Mouse (Mus musculus) gastrocnemius, postnatal 4 days (tissue): ENCODE measurements around the gene Atg13. TPM values are rescaled to one million over a fixed set of nuclear protein-coding genes. Genes with fewer than 3 reads are reported as not detected.
"Not testable (repeated sequence)": the region's sequence is repeated elsewhere in the genome, so short reads cannot be mapped to it uniquely, and the experiment has no call there.

Source experiments
- DNase-seq, 2 experiments: peaks; one replicate each; pipeline ENCODE4 v3.0.0; 2021 to 2022; ENCODE audit warnings: low spot score in 2 of 2, mixed read lengths in 2 of 2
- long read RNA-seq, 2 experiments: library from polyadenylated mRNA; stranded (forward); transcript quantifications; one replicate each; pipeline ENCODE4 v2.0.0; 2021
- total RNA-seq, 2 experiments: library from RNA; stranded (reverse); gene quantifications; 2 replicates each; pipeline ENCODE4 v1.2.3; 2021

Gene Atg13
- total RNA-seq: 10 to 100 TPM; 24.1 to 25.5 TPM
- long read RNA-seq, experiment 1, transcript Atg13-202 (16 exons, 3,551 nt): major isoform, 15 of 26 reads
- long read RNA-seq, experiment 1, partial matches to known transcripts: 2 of 26 reads
- long read RNA-seq, experiment 1, other reads (novel, unspliced or antisense): 6 of 26 reads
- long read RNA-seq, experiment 2, transcript Atg13-202 (16 exons, 3,551 nt): major isoform, 11 of 32 reads
- long read RNA-seq, experiment 2, partial matches to known transcripts: 7 of 32 reads
- long read RNA-seq, experiment 2, other reads (novel, unspliced or antisense): 12 of 32 reads

DNA sequence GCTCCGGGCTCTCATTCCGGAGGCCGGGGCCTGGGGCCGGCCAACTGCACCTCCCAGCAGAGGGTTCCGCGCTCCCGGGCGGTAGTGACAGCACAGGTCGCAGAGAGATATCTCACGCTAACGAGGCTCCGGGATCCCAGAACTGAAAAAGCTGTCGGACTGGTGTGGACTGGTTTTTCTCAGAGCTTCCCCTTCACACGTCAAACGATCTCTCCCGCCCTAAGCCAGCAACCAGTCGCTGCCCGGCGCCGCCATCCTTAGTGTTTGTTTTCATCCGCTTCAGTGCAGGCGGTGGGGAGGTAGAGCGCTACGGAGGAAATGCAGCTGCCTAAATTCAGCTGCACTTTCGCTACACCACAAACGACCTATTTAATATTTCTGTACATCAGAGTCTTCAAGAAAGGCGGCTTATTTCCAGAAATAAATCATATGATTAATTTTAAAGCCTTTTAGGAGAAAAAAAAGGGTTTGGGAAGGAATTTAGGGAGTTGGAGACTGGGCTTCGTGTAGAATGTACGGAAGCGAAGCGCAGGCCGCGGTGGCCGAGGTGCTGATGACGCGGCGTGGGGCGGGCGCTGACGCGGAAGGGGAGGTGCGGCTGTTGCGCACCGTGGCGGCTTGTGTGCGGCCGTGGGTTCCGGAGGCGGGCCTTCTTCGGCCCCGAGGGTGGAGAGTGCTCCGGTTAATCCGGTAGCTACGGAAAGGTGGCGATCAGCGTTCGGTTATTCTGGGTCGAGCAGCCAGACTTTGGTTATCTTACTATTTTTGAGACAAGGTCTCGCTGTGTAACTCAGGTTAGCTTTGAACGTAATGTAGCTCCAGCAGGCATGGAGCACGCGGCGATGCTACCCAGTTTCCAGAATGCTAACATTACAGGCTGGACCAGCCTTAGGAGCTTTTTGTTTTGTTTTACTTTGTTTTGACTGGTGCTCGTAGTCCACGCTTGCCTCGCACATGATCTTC, at the start of gene Atg13, which contains the start of gene Harbi1:
TSS of gene Atg13 (minus strand) at position 305 of the 963 bp plus-strand sequence.
TSS of gene Harbi1 (plus strand) at position 581 of the 963 bp plus-strand sequence.
- peak; percentile 91 to 93 for DNase-seq

DNA sequence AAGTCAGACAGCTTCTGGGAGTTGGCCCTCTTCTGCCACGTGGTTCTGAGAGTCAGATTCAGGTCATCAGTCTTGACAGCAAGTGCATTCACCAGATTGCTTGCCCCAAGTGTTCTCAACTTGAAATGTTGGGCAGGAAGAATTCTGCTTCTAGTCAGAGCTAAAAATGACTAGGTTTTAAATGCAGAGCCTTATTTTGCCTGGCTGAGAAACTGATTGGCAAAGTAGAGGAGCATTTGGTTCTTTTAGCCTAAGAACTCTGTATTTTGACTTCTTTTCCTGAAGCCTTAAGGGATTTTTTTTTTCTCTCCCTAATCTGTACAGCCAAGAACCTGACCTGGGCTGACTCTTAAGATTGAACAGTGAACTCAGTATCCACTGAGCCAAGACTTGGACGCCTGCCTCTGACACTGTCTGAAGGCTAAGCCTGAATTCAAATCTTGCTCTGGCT, 39.5 kb upstream of the Atg13 start:
- peak in 1 of 2 experiments; percentile 38 for DNase-seq

DNA sequence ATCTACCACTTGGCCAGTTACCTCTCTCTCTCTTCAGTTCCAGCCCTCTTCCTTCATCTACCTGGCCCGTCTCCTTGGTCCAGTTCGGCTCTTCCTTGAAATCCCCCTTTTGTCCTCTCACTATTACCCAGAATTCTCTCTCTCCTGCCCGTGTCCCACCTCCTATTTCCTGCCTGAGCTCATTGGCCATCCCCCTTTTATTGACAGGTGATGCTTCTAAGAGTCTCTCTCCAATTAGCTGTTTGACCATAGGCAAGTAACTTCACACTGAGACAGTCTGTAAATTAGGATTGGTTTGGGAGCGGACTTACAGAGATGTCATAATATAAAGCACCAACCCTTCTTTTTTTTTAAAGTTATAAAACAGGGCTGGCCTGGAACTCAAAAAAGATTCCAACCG, 34.3 kb upstream of the Atg13 start:
- no peak for DNase-seq

DNA sequence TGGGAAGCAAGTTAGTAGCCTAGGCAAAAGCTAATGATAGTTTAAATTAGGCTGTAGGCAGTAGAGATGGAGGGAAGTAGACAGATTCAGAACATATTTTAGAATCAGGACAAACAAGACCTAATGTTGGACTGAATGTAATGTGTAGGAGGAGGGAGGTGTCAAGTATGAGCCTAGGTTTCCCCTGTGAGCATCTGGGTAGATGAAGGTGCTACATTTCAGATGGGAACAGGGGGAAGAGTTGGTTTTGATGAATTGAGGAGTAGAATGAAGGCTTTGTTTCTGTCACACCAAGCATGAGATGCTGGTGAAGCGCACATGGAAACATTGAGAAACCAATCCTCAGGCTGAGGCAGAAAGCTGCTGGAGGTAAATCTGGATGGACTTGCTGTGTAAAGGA, 29.2 kb upstream of the Atg13 start:
- no peak for DNase-seq

DNA sequence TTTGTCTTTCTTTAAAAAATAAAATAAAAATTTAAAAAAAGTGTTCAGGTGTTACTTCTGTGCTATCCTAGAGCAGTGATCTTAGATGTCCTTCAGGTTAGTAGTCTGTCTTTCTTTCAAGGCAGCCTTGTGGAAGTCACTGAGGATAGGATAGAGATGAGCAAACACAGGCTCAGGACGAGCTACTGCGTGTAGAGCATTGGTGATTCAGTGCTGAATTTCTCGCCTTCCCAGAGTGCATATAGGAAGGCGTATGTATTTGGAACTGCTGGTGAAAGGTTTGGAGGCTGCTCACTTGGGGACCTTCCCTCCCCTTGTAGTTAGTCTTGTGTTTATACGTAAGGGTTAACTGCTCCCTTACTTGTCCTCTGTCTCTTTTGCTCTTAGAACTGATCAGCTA, 24.8 kb upstream of the Atg13 start:
- no peak for DNase-seq

DNA sequence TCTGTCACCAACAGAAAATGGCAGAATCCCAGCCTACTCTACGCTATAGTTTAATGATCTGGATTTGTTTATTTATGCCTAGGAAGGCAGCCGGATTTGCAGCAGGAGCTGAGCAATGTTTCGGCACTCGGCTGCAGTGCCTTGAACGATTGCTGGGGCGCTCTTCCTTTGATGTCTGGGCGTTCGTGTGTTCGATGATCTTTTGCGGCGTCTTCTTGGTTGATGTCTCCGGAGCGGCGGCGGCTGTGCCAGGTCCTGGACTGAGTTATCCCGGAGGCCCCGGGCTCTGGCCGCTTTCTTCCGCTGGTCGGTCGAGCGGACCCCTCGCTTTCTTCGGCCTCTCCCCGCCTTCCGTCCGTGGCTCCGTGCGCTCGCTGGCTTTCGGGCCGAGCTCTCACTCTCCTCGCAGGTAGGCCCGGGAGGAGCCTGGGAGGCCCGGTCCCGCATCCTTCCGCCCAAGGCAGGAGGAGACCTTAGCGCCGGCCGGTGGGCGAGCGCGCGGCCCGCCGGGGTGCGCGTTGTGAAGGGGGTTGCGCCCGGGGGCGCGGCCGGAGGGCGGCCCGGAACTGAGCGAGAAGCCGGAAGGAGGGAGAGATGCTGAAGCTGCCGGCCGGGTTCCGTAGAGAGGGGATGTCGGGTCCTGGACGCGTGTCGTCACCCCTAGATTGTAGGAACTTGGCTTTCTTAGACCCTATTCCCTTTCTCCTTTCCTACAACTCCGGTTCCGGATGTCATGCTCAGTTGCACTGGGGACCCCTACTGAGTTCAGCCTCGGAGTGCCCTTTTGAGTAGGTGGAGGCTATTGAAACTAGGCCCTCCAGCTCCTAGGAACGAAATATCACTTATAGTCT, 19.8 kb upstream of the Atg13 start, which contains the start of gene Ambra1:
TSS of gene Ambra1 (plus strand) at position 164 of the 851 bp plus-strand sequence.
- peak; percentile 46 to 79 for DNase-seq

DNA sequence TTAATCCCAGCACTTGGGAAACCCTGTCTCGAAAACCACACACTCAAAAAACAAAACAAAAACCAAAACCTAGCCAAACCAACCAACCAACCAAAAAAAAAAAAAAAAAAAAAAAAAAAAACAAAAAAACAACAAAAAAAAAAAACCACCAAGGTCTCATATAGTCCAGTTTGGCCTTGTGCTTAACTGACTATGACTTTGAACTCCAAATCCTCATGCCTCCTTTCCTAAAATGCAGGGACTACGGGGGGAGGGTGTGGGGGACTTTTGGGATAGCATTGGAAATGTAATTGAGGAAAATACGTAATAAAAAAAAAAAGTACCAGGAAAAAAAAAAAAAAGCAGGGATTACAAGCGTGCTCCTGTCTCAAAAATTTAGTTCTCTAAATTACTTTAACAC, 19.2 kb upstream of the Atg13 start:
- no peak for DNase-seq

DNA sequence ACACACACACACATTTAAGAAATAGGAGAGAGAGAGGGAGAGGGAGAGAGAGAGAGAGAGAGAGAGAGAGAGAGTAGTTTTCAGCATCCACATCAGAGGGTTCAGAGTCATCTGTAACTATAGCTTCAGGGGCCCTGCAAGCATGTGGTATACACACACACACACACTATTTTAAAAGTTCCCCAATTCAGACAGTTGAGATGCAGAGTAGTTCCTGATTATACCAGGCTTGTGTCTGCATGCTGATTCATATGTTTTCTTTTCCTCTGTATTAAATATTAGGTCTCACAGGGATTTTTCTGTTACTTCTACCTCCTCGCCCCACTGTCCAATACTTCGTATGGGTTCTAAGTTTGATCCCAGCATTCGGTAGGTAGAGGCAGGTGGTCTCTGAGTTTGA, 16.6 kb upstream of the Atg13 start:
- DNase-seq: no peak

DNA sequence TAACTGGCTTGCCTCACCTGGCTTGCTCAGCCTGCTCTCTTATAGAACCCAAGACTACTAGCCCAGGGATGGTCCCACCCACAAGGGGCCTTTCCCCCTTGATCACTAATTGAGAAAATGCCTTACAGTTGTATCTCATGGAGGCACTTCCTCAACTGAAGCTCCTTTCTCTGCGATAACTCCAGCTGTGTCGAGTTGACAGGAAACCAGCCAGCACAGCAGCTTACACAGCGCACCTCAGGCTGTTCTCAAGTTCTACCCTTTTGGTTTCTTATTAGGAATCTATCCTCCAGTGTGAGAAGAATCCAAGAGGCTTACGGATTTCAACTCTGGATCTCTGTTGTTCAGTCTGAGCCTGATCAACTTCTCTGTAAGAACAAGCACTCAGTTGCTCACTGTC, 15.1 kb upstream of the Atg13 start:
- DNase-seq: not testable (repeated sequence)

DNA sequence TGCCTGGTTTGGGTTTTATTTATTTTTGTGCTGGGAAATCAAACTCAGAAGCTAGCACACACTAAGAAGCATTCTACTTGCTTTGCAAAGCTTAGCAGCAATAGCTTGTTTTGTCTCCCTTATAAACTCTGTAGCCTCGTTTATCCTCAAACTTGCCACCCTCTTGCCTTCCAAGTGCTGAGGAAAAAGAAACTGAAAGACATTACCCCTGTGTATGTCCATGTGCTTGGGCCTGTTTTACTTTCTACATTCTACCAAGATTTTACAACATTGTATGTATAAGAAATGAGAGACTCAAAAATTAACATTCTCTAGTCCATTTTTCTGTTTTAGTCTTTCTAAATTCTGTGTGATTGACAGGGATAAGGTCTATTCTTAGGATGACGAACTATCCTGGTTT, 14.3 kb upstream of the Atg13 start:
- DNase-seq: no peak

DNA sequence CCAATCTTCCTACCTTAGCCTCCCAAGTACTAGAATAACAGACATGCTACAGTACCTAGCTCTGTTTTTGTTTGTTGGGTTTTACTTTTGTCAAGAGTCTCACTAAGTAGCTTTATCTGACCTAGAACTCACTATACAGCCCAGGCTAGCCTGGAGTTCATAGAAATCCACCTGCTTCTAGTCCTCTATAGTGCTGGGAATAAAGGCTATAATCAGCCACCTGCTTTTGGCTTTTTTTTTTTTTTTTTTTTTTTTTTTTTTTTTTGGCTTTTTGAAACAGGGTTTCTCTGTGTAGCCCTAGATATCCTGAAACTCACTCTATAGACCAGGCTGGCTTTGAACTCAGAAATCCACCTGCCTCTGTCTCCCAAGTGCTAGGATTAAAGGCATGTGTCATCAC, 13.6 kb upstream of the Atg13 start:
- DNase-seq: no peak

DNA sequence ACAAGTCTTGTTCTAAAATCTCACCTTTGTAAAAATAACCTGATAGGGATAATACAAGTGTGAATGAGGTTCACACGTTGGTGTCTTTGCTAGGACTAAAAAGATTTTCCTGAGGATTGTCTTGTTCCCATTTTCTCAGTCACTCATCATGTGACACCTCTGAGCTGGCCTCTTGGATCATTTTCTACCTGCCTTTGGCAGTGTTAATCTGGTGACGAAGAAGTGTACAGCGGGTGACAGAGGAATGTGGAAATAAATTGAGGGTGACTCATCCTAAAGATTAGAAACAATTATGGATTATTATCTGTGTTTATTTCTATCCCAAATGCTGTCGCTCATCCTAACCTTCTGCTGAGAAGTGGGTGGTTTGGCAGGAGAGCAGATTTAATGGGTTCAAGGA, 13.0 kb upstream of the Atg13 start:
- DNase-seq: no peak

DNA sequence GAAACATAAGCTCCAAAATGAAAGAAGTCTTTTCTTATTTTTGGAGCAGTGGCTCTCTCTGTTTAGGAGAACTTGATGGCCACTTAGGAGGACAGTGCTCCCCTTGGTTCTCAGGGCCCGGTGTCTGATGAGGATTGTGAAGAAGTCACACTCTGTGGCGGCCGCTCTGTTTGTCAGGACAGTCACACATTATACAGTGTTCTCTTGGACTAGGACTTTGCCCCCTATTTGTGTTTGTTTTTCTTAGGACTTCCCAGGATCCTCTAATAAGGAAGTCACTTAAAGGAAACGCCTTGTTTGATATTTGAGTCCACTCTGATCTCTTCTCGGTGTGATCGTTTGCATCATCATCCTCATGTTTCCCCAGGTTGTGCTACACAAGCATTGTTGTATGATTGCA, 7.9 kb upstream of the Atg13 start:
- no peak for DNase-seq

DNA sequence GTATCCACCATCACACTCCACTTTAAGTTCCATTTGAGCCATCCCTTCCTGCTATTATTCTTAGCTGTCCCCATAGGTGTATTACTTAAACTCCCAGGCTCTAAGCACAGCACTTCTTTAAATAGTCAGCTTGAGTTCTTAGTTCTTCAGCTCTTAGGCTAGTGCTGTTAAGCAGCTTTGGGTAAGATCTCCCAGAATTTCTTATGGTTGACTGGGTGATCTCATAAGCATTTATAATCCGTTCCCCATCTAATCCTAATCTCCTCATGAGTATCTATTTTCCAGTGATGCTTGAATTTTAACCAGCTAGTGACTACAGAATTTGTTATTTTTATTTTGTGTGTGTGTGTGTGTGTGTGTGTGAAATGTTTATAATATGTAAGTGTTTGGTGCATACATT, 4.5 kb upstream of the Atg13 start:
- DNase-seq: no peak

DNA sequence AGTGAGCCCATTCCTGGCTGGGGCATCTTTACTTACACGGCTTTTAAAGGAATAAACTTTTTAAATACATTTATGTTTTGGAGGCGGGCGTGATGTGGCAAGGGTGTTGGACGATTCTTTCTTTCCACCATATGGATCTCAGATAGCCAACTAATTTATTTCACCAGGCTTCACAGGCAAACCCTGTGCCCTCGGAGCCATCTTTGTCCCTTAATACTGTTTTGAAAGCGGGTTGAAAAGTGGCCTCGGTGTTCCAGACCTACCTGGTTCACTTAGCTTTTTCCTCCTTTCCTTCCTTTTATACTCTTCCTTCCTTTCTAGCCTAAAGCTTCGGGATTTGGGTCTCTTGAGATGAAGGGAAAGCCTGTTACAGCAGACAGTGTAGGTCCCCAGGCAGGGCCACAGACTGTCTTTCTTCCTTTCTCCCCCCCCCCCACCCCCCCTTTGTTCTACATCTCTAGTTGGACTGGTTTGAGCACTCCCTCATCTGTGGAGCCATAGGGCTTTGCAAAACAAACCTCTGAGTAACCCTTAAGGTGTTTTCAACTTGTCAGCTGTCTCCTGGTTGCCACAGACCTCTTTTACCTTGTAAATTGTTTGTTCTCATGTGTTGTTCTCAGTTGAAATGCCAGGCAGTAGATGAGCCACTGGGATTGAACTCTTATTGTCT, 1.0 kb upstream of the Atg13 start:
- peak in 1 of 2 experiments; percentile 8 for DNase-seq

DNA sequence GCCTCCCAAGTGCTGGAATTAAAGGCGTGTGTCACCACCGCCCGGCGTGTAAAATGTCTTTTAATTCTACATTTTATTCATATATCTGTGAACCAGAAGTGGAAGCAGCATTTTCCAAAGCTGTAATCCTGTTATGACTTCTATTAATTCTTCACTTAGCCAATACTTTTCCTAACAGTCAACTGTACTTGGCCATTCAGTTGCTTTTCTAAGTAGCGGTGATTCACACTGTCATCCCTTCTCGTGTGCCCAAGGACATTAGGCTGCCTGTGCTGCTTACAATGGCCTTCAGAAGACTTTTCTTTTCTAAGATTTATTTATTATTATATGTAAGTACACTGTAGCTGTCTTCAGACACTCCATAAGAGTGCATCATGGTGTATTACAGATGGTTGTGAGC, 2.0 kb downstream of the Atg13 start:
- DNase-seq: no peak

DNA sequence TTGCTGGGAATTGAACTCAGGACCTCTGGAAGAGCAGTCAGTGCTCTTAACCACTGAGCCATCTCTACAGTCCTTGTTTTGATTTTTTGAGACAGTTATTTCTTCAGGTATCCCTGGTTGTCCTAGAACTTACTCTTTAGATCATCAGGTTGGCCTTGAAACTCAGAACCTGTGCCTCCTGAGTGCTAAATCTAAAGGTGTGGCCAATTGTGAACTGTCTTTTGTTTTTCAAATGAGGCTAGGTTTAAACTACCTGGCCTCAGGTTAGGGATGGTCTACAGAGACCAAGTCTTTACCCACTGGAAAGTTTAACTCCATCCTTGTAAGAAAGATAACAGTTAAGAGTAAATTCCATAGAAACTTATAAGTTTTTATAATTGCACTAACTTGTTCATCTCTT, 3.9 kb downstream of the Atg13 start:
- DNase-seq: no peak

DNA sequence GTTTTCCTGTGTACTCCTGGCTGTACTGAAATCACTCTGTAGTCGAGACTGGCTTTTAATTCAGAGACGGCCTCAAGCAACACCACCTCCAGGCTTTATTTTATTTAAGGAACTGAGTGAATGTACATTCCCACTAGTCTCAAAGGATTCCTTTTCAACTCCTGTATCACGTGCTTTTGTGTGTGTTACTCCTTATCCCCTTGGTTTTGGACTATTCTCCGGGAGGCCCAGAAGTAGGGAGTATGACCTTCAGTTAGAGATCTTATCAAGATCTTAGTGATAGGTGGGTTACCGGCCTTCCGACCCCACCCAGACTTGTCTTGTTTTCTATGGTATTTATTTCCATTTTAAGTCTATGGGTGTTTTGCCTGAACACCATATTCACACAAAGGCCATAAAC, 4.6 kb downstream of the Atg13 start:
- no peak for DNase-seq

DNA sequence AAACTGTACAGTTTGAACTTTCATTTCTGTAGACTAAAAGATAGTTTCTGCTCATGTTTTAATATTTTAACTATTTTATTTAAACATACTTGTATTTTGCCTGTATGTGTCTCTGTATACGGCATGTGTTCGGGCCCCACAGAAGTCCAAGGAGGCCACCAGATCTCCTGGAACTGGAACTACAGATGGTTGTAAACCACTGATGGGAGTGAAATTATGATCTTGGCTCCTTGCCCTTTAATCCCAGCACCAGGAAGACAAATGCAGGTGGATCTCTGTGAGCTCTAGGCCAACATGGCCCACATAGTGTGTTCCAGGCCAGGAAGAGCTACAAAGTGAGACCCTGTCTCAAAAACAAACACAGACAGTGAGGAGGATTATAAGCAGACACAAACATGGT, 9.0 kb downstream of the Atg13 start:
- DNase-seq: no peak

DNA sequence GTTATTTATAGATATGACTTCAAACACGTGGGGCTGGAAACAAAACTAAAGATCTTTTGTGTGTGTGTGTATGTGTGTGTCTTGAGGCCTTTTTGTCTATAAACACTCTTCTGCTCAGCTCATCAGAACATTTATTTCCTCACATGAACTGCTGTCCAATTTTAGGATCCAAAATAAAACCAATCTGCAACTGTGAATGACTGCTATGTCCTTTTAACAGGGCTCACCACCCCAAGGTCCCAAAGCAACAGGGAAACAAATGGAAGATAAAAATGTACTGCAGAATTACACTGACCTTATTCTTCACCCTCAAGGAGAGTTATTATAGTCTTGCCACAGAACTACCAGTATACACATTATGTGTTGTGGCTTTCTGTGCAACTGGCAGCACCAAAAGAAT, 11.2 kb downstream of the Atg13 start:
- no peak for DNase-seq

DNA sequence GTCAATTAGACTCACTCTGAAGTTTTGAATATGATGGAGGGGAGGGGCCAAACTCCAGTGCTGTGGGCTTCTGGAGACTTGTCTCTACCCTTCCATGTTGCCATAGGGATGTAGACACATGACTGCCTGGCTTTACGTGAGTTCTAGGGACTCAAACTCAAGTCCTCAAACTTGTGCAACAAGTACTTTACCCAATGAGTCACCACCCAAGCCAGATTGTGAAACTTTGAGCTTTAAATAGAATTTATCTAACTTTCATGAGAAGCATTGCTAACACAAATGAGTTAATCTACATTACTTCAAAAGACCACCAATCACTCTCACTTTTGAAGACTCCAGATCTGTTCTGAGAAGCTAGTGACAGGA, 14.2 kb downstream of the Atg13 start:
- DNase-seq: no peak
